Mouse (Mus musculus): ENCODE results near the gene Bbox1. TPM values are rescaled to one million over a fixed set of nuclear protein-coding genes. Genes with fewer than 3 reads are reported as not detected.

Bbox1 gene
- polyA plus RNA-seq, 2 experiments, result 0.59 to 1.1 TPM

- Histone ChIP-seq H3K27ac (replicated peaks; ENCODE audit: low read depth, low read length) (no peak overlapping the region), H3K4me2 (replicated peaks; ENCODE audit: low read depth, low read length, severe bottlenecking) (no peak overlapping the region), H3K9ac (ENCODE audit: low read depth, low read length, severe bottlenecking) (no peak overlapping the region), H3K36me3 (ENCODE audit: control insufficient read depth, insufficient read depth, low read length) (no peaks in the 10 kb centered on the region), H3K4me3 (replicated peaks; ENCODE audit: low read length) (no peak overlapping the region), H3K4me1 (ENCODE audit: control insufficient read depth, insufficient read depth, low read length) (peaks cover 16% of the 10 kb centered on the region), H3K9me3 (ENCODE audit: control insufficient read depth, low read length) (no peaks in the 10 kb centered on the region), H3K27me3 (ENCODE audit: control insufficient read depth, insufficient read depth, low read length) (no peaks in the 10 kb centered on the region)
- 54% methylated on average over 4 of the region's 4 CpGs for WGBS
- ATAC-seq (ENCODE audit: low FRiP score, low read depth) (no peak), DNase-seq (ENCODE audit: low spot score) (no peak)
- TF ChIP-seq POLR2A (IDR thresholded peaks at IDR 0.05; ENCODE audit: borderline replicate concordance, extremely low read depth, insufficient read depth, insufficient read length), result no peak
Measured at GRCm38 (mm10) chr2:110226421-110226820, 87.9 kb downstream of the Bbox1 start.

GRCm38 (mm10) chr2:110225969-110226368 is 88.4 kb downstream of the Bbox1 start:
- Histone ChIP-seq H3K27ac (replicated peaks; ENCODE audit: low read depth, low read length) (no peak overlapping the region), H3K4me2 (replicated peaks; ENCODE audit: low read depth, low read length, severe bottlenecking) (no peak overlapping the region), H3K27me3 (ENCODE audit: control insufficient read depth, insufficient read depth, low read length) (no peaks in the 10 kb centered on the region), H3K4me3 (replicated peaks; ENCODE audit: low read length) (no peak overlapping the region), H3K36me3 (ENCODE audit: control insufficient read depth, insufficient read depth, low read length) (no peaks in the 10 kb centered on the region), H3K9ac (ENCODE audit: low read depth, low read length, severe bottlenecking) (no peak overlapping the region), H3K4me1 (ENCODE audit: control insufficient read depth, insufficient read depth, low read length) (peaks cover 16% of the 10 kb centered on the region), H3K9me3 (ENCODE audit: control insufficient read depth, low read length) (no peaks in the 10 kb centered on the region)
- DNase-seq (ENCODE audit: low spot score), result no peak
- ATAC-seq (ENCODE audit: low FRiP score, low read depth), result no peak
- no peak for TF ChIP-seq POLR2A (IDR thresholded peaks at IDR 0.05; ENCODE audit: borderline replicate concordance, extremely low read depth, insufficient read depth, insufficient read length)

GRCm38 (mm10) chr2:110222793-110223192 is 91.6 kb downstream of the Bbox1 start:
- H3K4me3 ChIP-seq (replicated peaks; ENCODE audit: low read length), result no peak overlapping the region
- DNase-seq (ENCODE audit: low spot score) (no peak), ATAC-seq (ENCODE audit: low FRiP score, low read depth) (no peak)
- 77% methylated on average over 2 of the region's 2 CpGs for WGBS
- TF ChIP-seq POLR2A (IDR thresholded peaks at IDR 0.05; ENCODE audit: borderline replicate concordance, extremely low read depth, insufficient read depth, insufficient read length), result no peak
- H3K27me3 ChIP-seq (ENCODE audit: control insufficient read depth, insufficient read depth, low read length), result no peaks in the 10 kb centered on the region
- H3K4me1 ChIP-seq (ENCODE audit: control insufficient read depth, insufficient read depth, low read length), result 0 out of 2 replicates have a peak, but pooled peaks cover 4% of the 10 kb centered on the region
- no peak overlapping the region for H3K27ac ChIP-seq (replicated peaks; ENCODE audit: low read depth, low read length)
- no peaks in the 10 kb centered on the region for H3K36me3 ChIP-seq (ENCODE audit: control insufficient read depth, insufficient read depth, low read length)
- H3K9ac ChIP-seq (ENCODE audit: low read depth, low read length, severe bottlenecking), result no peak overlapping the region
- no peak overlapping the region for H3K4me2 ChIP-seq (replicated peaks; ENCODE audit: low read depth, low read length, severe bottlenecking)
- H3K9me3 ChIP-seq (ENCODE audit: control insufficient read depth, low read length), result no peaks in the 10 kb centered on the region

GRCm38 (mm10) chr2:110220492-110220891 is 93.9 kb downstream of the Bbox1 start:
- Histone ChIP-seq H3K9me3 (ENCODE audit: control insufficient read depth, low read length) (no peaks in the 10 kb centered on the region), H3K4me3 (replicated peaks; ENCODE audit: low read length) (no peak overlapping the region), H3K9ac (ENCODE audit: low read depth, low read length, severe bottlenecking) (no peak overlapping the region), H3K27ac (replicated peaks; ENCODE audit: low read depth, low read length) (no peak overlapping the region), H3K4me1 (ENCODE audit: control insufficient read depth, insufficient read depth, low read length) (peaks cover under 1% of the 10 kb centered on the region; the same call in 1 of the 2 replicates), H3K36me3 (ENCODE audit: control insufficient read depth, insufficient read depth, low read length) (no peaks in the 10 kb centered on the region), H3K4me2 (replicated peaks; ENCODE audit: low read depth, low read length, severe bottlenecking) (no peak overlapping the region), H3K27me3 (ENCODE audit: control insufficient read depth, insufficient read depth, low read length) (no peaks in the 10 kb centered on the region)
- ATAC-seq (ENCODE audit: low FRiP score, low read depth), result no peak
- TF ChIP-seq POLR2A (IDR thresholded peaks at IDR 0.05; ENCODE audit: borderline replicate concordance, extremely low read depth, insufficient read depth, insufficient read length), result no peak
- 67% methylated on average over 1 of the region's 1 CpGs for WGBS
- DNase-seq (ENCODE audit: low spot score), result no peak

GRCm38 (mm10) chr2:110215685-110216058 is 98.7 kb downstream of the Bbox1 start:
- H3K4me3 ChIP-seq (replicated peaks; ENCODE audit: low read length), result no peak overlapping the region
- H3K9me3 ChIP-seq (ENCODE audit: control insufficient read depth, low read length), result no peaks in the 10 kb centered on the region
- H3K9ac ChIP-seq (ENCODE audit: low read depth, low read length, severe bottlenecking), result no peak overlapping the region
- no peak overlapping the region for H3K4me2 ChIP-seq (replicated peaks; ENCODE audit: low read depth, low read length, severe bottlenecking)
- H3K4me1 ChIP-seq (ENCODE audit: control insufficient read depth, insufficient read depth, low read length), result peaks cover 5% of the 10 kb centered on the region; the same call in 1 of the 2 replicates
- DNase-seq (ENCODE audit: low spot score) (no peak), ATAC-seq (ENCODE audit: low FRiP score, low read depth) (no peak)
- no peak overlapping the region for H3K27ac ChIP-seq (replicated peaks; ENCODE audit: low read depth, low read length)
- TF ChIP-seq POLR2A (IDR thresholded peaks at IDR 0.05; ENCODE audit: borderline replicate concordance, extremely low read depth, insufficient read depth, insufficient read length), result no peak
- H3K27me3 ChIP-seq (ENCODE audit: control insufficient read depth, insufficient read depth, low read length), result no peaks in the 10 kb centered on the region
- H3K36me3 ChIP-seq (ENCODE audit: control insufficient read depth, insufficient read depth, low read length), result no peaks in the 10 kb centered on the region
- WGBS, result 73% methylated on average over 3 of the region's 3 CpGs

All from limb, embryonic 14.5 days (tissue).